Mouse (Mus musculus) frontal cortex, postnatal 14 days (tissue): ENCODE measurements around the gene Scgb1b3.

Experiments
- DNase-seq, 2 experiments: peaks; one replicate each; pipeline ENCODE4 v3.0.0; 2022; ENCODE audit warnings: low spot score in 2 of 2

Scgb1b3 gene

GRCm38 (mm10) chr7:31375292-31375691 is at the start of gene Scgb1b3:
Gene Scgb1b3 (plus strand): TSS chr7:31375592.
- no peak for DNase-seq

- no peak for DNase-seq
These were observed 13.3 kb upstream of the Scgb1b3 start, which contains the start of gene Scgb2b3 for GRCm38 (mm10) chr7:31362022-31362560. Gene Scgb2b3 (minus strand): TSS chr7:31362072.
